Mouse (Mus musculus): Measurements from ENCODE around the gene Plcxd3. TPM values are rescaled to one million over a fixed set of nuclear protein-coding genes. Genes with fewer than 3 reads are reported as not detected.

The Plcxd3 gene
- 0.60 and 0.72 TPM in 2 replicates for polyA plus RNA-seq (2016; fragmentation: Nextera tagmentation; extraction: Ambion mirVana)

DNA sequence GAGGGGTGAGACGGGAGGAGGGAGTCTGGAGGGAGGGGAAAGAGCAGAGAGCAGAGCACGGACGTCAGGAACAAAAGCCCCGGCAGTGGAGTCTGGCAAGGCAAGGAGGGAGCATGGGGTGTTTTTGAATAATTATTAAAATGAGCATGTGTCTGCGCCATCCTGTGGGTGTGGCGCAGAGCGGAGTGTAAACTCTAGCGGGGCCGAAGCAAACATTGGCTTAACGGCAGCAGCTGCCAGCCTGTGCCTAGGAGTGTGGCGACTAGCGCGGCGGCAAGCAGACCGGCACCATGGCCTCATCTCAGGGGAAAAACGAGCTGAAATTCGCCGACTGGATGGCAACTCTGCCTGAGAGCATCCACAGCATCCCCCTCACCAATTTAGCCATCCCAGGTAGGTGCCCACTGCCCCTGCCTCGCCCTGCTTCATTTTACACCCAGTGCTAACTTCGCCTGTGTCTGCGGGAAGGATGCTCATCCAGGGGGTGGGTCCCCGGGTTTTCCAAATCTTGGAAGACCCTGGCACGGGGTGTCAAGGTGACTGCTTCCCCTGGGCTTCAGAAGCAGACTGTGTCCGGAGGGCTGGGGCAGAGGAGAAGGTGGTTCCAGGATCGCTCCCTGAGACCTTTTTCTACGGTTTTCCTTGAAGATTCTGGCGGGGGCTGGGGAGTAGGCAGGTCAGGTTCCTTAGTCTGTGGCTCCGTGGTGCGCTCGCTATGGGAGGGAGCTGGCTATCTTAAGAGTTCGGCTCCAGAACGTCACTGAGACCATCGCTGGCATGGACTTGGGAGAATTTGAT is at the start of gene Plcxd3:
Gene Plcxd3, plus strand, starts transcription at position 69 of the 798 bp plus-strand sequence.
- Histone ChIP-seq H3K27ac (no peak within 1 kb of the TSS), H3K9ac (no peak within 1 kb of the TSS), H3K9me3 (replicated peaks) (no peaks in the 10 kb centered on the region), H3K4me3 (peak within 1 kb of the TSS; percentile 22), H3K36me3 (no peaks in the 10 kb centered on the region), H3K4me1 (no peaks in the 10 kb centered on the region), H3K27me3 (replicated peaks) (peaks cover 20% of the 10 kb centered on the region), H3K4me2 (peak within 1 kb of the TSS; percentile 49)
- 1% methylated on average over 33 of the region's 33 CpGs for WGBS (ENCODE audit: insufficient replicate concordance)
- ATAC-seq, result no peak

DNA sequence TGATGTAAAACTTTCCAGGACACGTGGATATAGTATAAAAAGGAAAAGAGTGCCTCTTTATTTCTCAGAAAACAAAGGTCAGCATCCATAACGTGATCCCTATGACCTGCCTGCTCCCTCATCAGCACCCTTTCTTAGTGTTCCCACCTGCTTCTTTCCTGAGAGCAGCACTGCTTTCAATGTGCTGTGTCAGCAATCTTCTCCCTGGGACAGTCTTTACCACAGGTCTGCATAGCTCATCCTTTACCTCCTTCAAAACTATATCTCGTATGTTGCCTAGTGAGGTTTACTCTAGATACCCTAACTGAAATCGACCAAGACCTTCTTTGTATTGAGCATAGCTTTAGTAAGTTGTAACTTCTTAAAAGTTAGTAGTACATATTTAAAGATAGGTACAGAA is 43.4 kb upstream of the Plcxd3 start:
- Histone ChIP-seq H3K9me3 (replicated peaks) (no peaks in the 10 kb centered on the region), H3K4me1 (no peaks in the 10 kb centered on the region)
- WGBS (ENCODE audit: insufficient replicate concordance), result 48% methylated on average over 4 of the region's 4 CpGs

DNA sequence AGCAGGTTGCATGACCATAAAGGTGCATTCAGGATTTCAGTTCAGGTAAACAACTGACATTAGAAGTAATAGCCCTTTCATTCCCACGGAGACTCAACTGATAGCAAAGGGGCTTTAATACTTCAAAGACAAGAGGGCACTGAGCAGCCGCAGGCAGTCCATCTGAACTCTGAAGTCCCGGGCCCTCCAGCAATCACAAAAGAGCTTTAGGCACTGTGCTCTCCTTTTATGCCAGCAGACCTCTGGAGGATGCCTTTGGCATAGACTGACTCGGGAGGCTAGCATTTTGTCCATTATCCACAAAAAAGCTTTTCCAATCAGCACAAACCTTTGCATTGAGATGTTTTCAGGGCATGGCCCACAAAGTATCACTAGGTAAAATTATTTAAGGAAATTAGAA is 33.7 kb upstream of the Plcxd3 start:
- WGBS (ENCODE audit: insufficient replicate concordance), result 45% methylated on average over 4 of the region's 4 CpGs
- H3K27ac ChIP-seq, result no peak overlapping the region
- no peak overlapping the region for H3K4me2 ChIP-seq
- H3K36me3 ChIP-seq, result no peaks in the 10 kb centered on the region
- no peak for ATAC-seq
- no peaks in the 10 kb centered on the region for H3K4me1 ChIP-seq
- H3K4me3 ChIP-seq, result no peak overlapping the region
- H3K9ac ChIP-seq, result no peak overlapping the region
- H3K27me3 ChIP-seq (replicated peaks), result no peaks in the 10 kb centered on the region
- H3K9me3 ChIP-seq (replicated peaks), result no peaks in the 10 kb centered on the region

More for the DNA sequence above, 43.4 kb upstream of the Plcxd3 start:
- H3K36me3 ChIP-seq, result no peaks in the 10 kb centered on the region
- H3K27me3 ChIP-seq (replicated peaks), result no peaks in the 10 kb centered on the region
- H3K9ac ChIP-seq, result no peak overlapping the region
- H3K27ac ChIP-seq, result no peak overlapping the region
- no peak for ATAC-seq
- H3K4me3 ChIP-seq, result no peak overlapping the region
- no peak overlapping the region for H3K4me2 ChIP-seq

DNA sequence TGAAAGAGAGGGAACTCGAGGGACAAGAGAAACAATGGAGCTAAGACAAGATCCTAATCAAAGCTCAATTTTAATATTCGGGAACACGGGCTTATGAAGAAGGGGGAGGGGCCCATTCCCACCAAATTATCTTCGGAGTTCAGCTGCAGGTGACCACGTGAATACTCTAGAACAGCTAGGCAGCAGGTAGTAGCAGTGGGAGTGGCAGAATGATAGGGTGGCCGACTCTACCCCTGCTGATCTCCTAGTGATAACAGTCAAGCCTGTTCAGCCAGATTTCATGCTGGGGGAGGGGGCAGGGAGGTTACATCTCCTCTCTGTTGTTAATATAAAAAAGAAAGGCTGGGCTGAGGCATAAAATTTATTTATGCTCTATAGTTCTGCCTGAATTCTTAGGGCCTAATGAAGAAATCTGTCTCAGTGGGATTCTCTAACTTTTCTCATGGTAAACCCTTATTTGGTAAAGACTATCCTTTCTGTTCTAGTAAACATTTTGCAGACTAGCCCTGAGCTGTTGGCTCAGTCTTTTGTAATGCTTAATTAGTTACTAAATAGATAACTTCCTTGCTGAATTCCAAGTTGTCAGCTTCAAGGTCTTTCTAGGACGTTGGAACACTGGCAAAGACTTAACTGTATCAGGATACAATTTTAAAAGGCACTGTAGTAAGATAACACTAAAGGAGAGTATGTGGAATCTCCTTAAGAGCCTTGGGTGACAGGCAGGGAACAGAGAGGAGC is 26.3 kb upstream of the Plcxd3 start:
- Histone ChIP-seq H3K4me2 (no peak overlapping the region), H3K36me3 (no peaks in the 10 kb centered on the region), H3K9me3 (replicated peaks) (0 out of 2 replicates have a peak, but pooled peaks cover 5% of the 10 kb centered on the region), H3K27ac (no peak overlapping the region), H3K4me3 (no peak overlapping the region), H3K9ac (no peak overlapping the region), H3K27me3 (replicated peaks) (no peaks in the 10 kb centered on the region), H3K4me1 (no peaks in the 10 kb centered on the region)
- WGBS (ENCODE audit: insufficient replicate concordance), result 25% methylated on average over 7 of the region's 7 CpGs
- no peak for ATAC-seq

DNA sequence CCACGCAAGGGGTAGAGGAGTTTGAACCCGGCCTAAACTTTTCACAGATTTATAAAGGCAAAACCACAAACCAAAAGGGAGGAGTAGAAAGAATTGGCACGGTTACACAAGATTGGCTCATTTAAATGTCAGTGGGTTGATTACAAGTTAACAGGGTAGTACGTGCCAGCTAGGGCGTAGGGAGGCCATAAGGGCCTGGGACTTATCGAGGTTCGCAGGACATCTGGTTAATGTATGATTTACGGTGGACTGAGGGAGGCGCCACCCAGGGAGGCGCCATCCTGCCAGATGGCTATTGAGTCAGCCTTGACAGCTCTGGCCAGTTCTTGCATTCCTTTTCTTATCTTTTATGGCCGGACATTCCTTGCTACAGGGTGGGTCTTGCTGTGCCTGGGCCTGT is 18.9 kb upstream of the Plcxd3 start:
- H3K9ac ChIP-seq, result no peak overlapping the region
- H3K27me3 ChIP-seq (replicated peaks), result no peaks in the 10 kb centered on the region
- no peak overlapping the region for H3K4me2 ChIP-seq
- H3K4me3 ChIP-seq, result no peak overlapping the region
- no peaks in the 10 kb centered on the region for H3K36me3 ChIP-seq
- no peak overlapping the region for H3K27ac ChIP-seq
- WGBS (ENCODE audit: insufficient replicate concordance), result 76% methylated on average over 11 of the region's 11 CpGs
- no peaks in the 10 kb centered on the region for H3K4me1 ChIP-seq
- peaks cover 5% of the 10 kb centered on the region; the same call in 1 of the 2 replicates for H3K9me3 ChIP-seq (replicated peaks)
- ATAC-seq, result no peak

DNA sequence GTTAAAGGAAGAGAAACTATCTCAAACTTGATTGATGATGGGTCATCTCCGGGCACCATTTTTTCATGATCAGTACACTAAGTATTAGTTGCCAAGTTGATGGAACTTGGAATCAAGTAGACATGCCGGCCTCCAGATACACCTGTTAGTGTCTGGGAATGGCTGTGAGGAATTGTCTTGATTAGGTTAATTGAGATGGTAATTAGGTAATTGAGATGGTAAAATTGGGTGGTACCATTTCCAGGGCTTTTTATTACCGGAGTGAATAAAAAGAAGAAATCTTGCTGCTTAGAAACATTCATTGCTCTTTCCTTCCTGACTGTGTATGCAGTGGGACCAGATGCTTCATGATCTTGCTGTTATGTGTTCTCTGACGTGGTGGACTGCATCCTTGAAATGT is 17.6 kb upstream of the Plcxd3 start:
- Histone ChIP-seq H3K4me3 (no peak overlapping the region), H3K27ac (no peak overlapping the region), H3K27me3 (replicated peaks) (no peaks in the 10 kb centered on the region), H3K4me1 (no peaks in the 10 kb centered on the region), H3K4me2 (no peak overlapping the region), H3K9me3 (replicated peaks) (no peaks in the 10 kb centered on the region; the same call in 1 of the 2 replicates), H3K36me3 (no peaks in the 10 kb centered on the region), H3K9ac (no peak overlapping the region)
- WGBS (ENCODE audit: insufficient replicate concordance), result 68% methylated on average over 4 of the region's 4 CpGs
- no peak for ATAC-seq

DNA sequence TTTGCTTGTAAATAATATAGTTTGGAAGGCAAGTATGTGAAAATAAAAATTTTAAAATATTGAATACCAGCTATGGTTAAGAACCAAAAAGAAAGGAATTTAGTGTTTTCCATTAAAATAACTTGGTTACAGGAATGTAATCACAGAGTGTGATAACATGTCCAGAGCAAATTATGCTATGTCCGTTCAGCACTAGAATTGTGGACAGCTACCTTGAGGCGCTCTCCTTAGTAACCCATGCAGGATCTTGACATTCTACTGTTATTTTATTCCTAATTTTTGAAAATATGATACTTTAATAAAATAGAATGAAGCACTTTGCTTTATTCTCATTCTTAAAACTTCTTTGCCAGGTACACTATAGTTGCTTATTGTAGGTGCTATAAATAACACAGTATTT is 7.5 kb upstream of the Plcxd3 start:
- no peak overlapping the region for H3K4me3 ChIP-seq
- 60% methylated on average over 2 of the region's 2 CpGs for WGBS (ENCODE audit: insufficient replicate concordance)
- no peaks in the 10 kb centered on the region for H3K36me3 ChIP-seq
- no peaks in the 10 kb centered on the region for H3K9me3 ChIP-seq (replicated peaks)
- no peaks in the 10 kb centered on the region for H3K27me3 ChIP-seq (replicated peaks)
- H3K4me2 ChIP-seq, result no peak overlapping the region
- H3K4me1 ChIP-seq, result no peaks in the 10 kb centered on the region
- no peak for ATAC-seq
- H3K9ac ChIP-seq, result no peak overlapping the region
- no peak overlapping the region for H3K27ac ChIP-seq

DNA sequence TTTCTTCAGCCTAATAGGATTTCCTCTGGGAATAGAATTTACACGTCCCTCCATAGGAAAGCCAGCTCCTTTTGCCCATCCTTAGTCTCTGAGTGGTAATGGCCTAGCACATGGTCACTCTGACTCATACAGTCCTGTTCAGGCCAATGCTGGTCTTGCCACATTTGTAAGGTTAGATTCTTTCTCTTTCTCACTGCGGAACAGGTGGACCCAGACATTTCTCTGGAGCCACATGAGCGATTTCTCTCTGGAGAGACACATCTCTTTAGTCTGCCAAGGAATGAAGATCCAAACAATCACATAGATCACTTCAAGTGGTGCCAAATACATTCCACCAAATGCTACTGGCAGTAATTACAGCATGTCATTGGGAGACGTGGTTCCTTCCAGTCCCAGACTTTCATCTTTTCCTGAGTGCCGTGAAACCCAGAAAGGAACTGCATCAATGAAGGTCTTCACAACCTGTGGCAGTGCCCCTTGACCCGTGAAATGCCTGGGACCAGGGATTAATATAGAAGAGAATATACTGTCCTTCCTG is 769 bp upstream of the Plcxd3 start:
- Histone ChIP-seq H3K9ac (no peak overlapping the region), H3K9me3 (replicated peaks) (no peaks in the 10 kb centered on the region), H3K4me3 (no peak overlapping the region), H3K27ac (no peak overlapping the region), H3K4me1 (no peaks in the 10 kb centered on the region), H3K27me3 (replicated peaks) (peaks cover 20% of the 10 kb centered on the region), H3K36me3 (no peaks in the 10 kb centered on the region), H3K4me2 (no peak overlapping the region)
- ATAC-seq, result no peak
- WGBS (ENCODE audit: insufficient replicate concordance), result 49% methylated on average over 6 of the region's 6 CpGs

DNA sequence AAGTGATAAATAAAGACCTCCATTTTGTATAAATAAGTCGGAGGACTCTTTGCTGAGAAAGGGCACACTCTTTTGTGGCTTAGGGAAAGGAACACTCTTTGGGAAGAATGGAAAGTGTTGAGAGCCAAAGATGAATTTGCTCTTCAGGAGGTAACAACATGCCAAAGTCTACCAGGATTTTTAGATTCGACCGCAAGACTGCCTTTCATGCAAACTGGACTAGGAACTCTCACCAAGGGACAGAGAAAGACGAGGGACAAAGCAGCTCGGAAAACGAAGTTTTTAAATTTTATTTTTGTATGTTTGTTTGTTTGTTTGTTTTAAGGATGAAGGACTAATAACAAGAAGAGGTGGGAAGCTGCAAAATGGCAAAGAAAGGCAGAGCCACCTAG is 264 bp upstream of the Plcxd3 start:
- 28% methylated on average over 6 of the region's 6 CpGs for WGBS (ENCODE audit: insufficient replicate concordance)
- Histone ChIP-seq H3K9ac (no peak overlapping the region), H3K27me3 (replicated peaks) (peaks cover 20% of the 10 kb centered on the region), H3K36me3 (no peaks in the 10 kb centered on the region), H3K9me3 (replicated peaks) (no peaks in the 10 kb centered on the region), H3K27ac (no peak overlapping the region), H3K4me2 (peak overlapping the region; percentile 49), H3K4me3 (peak overlapping the region; percentile 22), H3K4me1 (no peaks in the 10 kb centered on the region)
- ATAC-seq, result no peak

DNA sequence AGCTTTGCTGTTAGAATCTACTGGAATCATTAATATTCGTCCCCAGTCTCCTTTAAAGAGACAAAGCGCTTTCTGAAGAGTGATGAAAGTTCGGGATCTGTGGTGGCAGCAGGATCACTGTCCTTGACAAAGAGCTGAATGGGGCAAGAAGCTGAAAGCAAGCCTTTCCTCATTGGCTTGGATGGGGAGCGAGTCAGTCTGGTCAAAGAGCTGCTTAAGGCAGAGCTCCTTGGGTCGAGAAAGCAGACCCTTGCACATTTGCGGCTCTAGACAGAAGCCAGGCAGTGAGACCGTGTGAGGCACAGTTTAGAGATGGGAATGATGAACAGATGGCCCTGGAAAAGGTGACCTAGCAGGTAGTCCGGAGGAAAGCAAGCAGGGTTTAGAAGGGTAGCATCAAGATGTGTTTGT is 935 bp downstream of the Plcxd3 start:
- Histone ChIP-seq H3K36me3 (no peaks in the 10 kb centered on the region), H3K27ac (no peak overlapping the region), H3K4me3 (no peak overlapping the region), H3K4me1 (no peaks in the 10 kb centered on the region), H3K9me3 (replicated peaks) (no peaks in the 10 kb centered on the region), H3K27me3 (replicated peaks) (peaks cover 20% of the 10 kb centered on the region), H3K9ac (no peak overlapping the region), H3K4me2 (peak overlapping the region; percentile 49; the same call in 1 of the 2 replicates)
- no peak for ATAC-seq
- whole genome bisulfite sequencing (ENCODE audit: insufficient replicate concordance), result 22% methylated on average over 8 of the region's 8 CpGs

DNA sequence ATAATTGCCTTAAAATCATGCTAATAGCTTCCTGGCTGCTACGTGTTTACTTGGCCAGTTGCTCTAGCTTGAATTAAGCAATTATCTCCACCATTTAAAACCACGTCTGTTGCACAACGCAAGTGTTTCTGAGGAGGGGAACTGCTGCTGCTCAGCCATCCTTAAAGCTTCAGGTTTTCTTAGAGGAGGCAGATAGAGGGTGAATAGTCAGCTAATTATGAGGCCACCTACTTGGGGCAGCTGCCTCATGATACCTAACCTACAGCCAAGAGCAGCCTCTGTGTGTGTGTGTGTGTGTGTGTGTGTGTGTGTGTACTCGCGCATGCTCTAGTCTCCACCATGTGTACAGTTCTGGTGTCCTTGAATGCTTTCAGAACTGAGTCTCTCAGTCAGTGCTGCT is 3.5 kb downstream of the Plcxd3 start:
- 70% methylated on average over 5 of the region's 5 CpGs for WGBS (ENCODE audit: insufficient replicate concordance)
- H3K9ac ChIP-seq, result no peak overlapping the region
- H3K4me2 ChIP-seq, result no peak overlapping the region
- no peak overlapping the region for H3K4me3 ChIP-seq
- ATAC-seq, result no peak
- peaks cover 20% of the 10 kb centered on the region for H3K27me3 ChIP-seq (replicated peaks)
- no peaks in the 10 kb centered on the region for H3K36me3 ChIP-seq
- no peaks in the 10 kb centered on the region for H3K9me3 ChIP-seq (replicated peaks)
- H3K4me1 ChIP-seq, result no peaks in the 10 kb centered on the region
- H3K27ac ChIP-seq, result no peak overlapping the region

DNA sequence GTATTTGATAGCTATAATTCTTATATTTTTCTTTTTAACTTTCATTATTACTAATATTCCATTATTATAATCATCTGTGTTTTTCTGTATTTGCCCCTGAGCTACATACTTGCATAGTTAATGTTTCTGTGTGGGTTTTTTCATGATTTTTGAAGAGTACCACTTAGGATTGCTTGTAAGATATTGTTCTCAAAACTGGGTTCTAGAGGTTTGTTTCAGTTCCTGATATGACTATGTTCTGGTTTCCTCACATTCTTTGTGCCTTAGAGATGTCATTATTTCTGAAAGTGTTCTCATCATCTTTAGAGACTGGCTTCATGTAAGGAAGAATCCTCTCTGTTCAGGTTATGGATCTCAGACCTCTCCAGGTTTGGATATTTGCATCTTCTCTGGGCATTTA is 12.5 kb downstream of the Plcxd3 start:
- H3K9me3 ChIP-seq (replicated peaks), result no peaks in the 10 kb centered on the region
- H3K4me3 ChIP-seq, result no peak overlapping the region
- no peaks in the 10 kb centered on the region for H3K4me1 ChIP-seq
- no peaks in the 10 kb centered on the region for H3K27me3 ChIP-seq (replicated peaks)
- ATAC-seq, result no peak
- H3K36me3 ChIP-seq, result no peaks in the 10 kb centered on the region
- no peak overlapping the region for H3K4me2 ChIP-seq
- H3K27ac ChIP-seq, result no peak overlapping the region
- H3K9ac ChIP-seq, result no peak overlapping the region

Data from liver, embryonic 12.5 days (tissue).